Mouse (Mus musculus): ENCODE measurements around the gene Ttn.
"Not testable (repeated sequence)": the region's sequence is repeated elsewhere in the genome, so short reads cannot be mapped to it uniquely, and the experiment has no call there.

Ttn gene

DNA sequence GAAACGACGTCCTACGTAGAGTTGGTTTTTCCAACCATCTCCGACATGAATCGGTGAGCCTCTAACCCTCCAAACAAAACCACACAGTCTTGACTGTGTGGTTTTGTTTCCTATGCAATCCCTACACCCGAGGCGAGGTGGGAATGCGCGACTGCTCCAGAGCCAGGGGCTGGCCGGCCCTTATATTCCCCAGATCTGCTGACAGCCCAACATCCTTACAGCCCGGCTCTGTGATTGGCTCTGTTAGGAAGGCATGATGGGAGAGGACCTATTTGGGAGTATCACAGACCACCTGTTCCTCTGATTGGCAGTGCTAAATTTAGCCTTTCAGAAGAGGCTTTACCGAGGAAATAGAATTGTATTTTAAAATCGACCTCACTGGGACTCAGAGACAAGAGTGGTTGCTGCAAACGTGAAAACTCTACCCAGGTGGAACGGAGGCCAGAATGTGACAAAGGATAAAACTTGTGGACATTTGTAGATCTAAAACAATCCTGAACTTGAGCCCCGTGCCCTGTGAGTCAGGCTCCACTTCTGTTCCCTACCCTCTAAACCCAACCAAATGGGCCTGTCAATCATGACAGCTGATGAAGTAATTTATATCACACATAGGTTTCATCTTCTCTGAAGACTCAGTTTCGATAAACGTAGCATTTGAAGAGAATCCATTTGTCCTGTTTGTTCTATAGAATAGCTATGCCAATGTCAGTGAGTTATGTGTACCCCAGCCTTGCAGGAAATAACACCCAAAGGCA is at the start of gene Ttn:
TSS of gene Ttn (minus strand) at position 157 of the 755 bp plus-strand sequence.
- DNase-seq (ENCODE audit: low read depth, low spot score): no peak

DNA sequence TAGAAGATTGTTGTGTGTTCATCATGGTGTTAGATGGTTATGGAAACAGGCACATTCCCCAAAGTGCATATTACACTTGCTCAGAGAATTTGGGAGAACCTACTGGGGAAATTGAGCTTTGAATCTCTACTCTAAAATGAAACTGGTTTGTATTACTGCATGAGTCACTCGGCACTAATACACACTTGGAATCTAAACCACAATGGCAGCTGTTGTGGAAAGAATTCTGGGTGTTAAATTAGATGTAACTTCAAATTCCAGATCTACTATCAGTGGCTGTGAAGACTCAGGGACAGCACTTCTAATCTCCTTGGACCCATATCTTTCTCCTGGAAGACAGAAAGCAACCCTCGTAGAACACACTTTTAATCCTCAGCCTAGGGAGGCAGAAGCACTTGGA is 38.3 kb upstream of the Ttn start:
- DNase-seq (ENCODE audit: low read depth, low spot score): no peak

DNA sequence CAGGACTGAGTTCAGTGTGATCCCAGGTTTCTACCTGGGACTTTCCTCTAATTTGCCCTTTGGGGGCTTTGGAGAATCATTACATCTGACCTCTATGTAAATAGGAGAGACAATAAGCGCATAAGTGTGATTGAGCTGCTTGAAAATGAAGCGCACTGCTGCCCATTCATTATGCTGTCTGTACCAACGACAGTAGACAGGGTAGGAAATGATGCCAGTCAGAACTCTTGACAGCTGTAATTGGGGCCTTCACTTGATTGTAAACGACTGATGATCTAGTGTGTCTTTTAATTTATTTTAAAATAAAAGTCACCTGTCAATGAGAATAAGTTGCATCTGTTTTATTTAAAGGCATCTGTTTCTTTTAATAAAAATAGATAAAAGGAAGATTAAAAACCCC is 35.4 kb upstream of the Ttn start:
- no peak for DNase-seq (ENCODE audit: low read depth, low spot score)

DNA sequence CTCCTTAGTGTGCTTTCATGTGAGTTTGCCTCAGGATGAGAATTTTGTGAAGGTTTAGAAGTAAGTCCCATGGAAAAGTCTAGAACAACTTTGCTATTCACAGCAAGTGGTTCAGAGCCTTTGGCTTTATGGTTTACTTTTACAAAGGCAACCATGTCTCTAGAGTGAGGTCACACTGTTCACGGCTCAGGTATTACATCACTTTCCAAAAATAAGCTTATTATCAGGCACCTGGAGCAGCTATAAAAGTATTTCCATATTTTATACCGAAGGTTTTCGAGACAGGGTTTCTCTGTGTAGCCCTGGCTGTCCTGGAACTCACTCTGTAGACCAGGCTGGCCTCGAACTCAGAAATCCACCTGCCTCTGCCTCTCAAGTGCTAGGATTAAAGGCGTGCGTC is 31.1 kb upstream of the Ttn start:
- not testable (repeated sequence) for DNase-seq (ENCODE audit: low read depth, low spot score)

DNA sequence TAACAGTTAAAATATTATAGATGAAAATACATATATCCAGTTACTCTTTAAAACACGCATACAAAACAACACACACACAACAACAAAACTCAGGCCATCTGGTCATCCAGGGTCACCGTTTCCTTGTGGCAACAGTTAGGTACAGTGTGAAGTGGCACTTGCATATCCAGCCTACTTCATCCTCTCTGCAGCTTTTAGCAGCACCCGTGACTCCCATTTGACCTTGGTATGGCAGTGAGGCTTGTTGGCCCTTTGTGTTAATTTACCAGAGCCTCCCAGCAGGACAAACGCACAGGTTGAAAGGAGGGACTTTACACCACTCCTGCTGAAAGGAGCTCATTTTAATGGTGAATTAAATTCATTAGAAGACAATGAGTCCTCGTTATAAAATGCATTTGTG is 29.6 kb upstream of the Ttn start:
- DNase-seq (ENCODE audit: low read depth, low spot score): peak; percentile 57

DNA sequence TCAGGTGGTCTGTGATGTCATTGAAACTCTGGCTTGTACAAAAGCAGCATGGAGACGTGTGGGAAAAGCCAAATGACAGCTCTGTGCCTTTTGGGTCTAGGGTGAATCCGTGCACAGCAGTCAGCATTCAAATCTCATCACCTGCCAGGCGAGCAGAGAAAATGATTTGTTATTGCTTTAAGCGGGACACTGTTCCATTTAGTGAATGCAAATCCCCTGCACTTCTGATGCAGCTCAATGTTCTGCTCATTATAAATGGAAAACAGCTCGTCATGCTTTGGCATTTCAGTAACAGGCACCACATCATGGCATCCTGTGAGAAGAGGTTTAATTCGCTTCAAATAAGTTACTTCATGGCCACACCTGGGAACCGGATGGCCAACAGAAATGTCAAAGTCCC is 24.7 kb upstream of the Ttn start:
- no peak for DNase-seq (ENCODE audit: low read depth, low spot score)

DNA sequence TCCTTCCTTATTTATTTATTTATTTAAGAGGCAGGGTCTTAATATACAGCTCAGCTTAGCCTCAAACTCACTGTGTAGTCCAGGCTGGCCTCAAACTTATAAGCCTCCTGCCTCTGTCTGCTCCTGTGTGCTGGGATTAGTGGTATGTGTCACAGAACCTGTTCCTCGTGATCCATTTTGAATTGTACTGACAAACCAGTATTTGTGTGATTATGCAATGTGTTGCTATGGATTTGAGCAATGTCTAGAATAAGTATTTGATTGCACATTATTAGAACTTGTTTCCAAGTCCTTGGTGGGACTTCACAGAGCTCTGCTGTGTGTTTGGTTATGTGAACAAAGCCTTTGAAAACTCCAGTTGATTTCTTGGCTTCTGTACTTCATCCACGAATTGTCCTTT is 20.8 kb upstream of the Ttn start:
- DNase-seq (ENCODE audit: low read depth, low spot score): no peak

DNA sequence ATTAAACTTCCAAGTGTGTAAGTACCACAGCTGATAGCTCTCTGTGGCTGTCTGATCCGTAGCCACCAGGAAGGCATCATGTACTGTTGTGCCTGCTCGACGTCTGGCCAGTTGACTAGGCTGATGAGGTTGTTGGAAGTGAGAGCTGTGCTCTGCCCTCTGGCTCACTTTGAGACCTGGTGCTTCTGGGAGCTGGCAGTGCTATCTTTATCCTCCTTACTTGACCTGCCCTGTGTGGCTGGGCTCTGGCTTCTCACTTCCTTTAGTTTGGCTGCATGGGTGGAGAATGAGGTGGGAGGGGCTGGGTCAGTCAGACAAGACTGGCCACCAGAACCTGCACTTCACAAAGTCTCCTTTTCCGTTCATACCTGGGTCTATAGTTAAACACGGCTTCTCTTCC is 16.0 kb upstream of the Ttn start:
- no peak for DNase-seq (ENCODE audit: low read depth, low spot score)

DNA sequence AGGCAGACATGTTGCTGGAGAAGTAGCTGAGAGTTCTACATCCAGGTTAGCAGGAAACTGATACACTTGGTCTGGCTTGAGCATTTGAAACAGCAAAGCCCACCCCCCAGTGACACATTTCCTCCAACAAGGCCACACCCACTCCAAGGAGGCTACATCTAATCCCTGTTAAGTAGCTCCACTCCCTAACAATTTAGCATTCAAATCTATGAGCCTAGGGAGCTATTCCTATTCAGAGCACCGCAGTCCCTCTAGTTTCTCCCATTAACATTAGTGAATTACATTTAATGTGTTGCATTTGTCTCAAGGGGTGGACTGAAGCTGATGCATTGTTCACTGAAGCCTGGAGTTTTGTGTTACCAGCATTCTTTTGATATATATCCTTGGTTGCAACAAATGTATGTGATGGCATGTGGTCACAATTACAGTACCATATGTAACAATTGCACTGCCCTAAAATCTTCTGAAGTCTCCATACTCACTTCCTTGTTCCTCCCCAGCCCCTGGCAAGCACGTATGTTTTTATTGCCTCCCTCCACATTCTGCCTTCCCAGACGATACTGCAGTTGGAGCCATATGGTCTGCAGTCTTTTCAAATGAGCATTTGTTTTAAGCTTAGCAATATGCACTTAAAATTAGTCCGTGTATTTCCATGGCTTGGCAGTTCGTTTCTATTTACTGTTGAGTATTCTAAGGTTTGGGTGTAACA is 10.3 kb upstream of the Ttn start:
- DNase-seq (ENCODE audit: low read depth, low spot score): peak; percentile 43

DNA sequence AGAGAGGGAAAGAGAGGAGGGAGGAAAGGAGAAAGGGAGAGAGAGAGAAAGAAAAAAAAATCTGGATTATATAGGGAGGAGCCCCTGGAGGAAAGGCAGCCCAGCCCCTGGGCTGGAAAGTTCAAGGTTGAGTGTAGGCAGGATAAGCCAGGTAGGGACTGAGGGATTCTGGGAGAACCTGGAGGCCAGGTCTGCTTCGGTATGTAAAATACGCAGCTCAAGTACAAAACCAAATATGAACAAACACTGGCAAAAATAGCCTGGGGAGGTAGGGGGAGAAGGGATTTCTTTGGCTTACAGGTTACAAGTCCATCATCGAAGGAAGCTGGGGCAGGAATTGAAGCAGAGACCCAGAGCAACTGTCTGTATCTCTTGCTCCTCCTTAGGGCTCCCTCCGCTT is 5.0 kb upstream of the Ttn start:
- no peak for DNase-seq (ENCODE audit: low read depth, low spot score)

DNA sequence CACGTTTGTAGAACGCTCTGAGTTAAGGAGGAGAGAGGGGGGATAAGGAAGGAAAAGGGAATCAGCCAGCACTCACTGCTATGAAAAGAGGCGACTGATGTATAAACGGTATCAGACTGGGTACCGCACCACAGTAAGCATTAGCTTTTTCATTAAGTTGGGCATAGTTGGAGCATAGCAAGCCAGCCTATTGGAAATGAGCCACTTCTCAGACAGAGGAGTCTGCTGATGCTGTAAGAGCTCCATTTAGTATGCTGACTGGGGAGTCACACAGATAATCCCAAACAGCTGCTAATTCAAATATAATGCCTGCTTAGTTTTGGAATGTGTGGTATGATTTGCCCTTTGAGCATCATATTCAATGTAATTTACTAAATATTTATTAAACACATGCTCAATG is 2.0 kb upstream of the Ttn start:
- DNase-seq (ENCODE audit: low read depth, low spot score): no peak

DNA sequence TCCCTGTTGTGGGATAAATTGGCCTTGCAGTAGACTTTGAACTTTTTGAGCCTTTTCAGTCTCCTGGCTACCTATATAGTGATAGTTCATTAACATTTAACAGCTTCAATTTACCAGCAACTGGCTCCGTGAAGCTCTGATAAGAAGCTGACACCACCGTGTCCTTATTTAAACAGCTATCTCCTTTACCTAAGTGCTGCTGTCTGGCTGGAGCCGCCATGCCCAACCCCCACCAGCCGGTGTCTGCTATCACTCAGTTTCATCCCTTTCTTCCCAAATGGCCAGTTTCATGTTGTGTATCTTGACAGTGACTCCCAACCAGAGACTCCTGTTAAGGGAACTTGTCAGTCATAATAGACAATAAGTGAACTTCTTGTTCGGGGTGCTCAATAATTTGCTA is 1.3 kb upstream of the Ttn start:
- no peak for DNase-seq (ENCODE audit: low read depth, low spot score)

DNA sequence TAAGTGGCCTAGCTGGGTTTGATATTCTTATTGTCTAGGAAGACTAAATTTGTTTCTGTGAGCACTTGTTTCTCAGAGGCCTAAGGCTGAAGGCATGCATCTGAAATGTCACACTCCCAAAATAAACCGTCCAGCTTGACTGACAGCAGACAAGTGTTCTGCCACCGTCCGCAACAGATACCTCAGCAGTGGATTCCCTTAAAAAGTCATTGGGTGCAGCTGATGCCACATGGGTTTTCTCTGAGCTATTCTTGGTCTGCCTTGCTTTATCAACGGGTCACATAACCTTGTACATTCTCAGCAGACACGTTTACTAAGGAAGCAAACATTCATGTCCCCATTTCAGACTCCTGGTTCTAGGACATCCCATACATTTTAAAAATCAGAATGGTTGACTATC is 630 bp downstream of the Ttn start:
- DNase-seq (ENCODE audit: low read depth, low spot score): no peak

DNA sequence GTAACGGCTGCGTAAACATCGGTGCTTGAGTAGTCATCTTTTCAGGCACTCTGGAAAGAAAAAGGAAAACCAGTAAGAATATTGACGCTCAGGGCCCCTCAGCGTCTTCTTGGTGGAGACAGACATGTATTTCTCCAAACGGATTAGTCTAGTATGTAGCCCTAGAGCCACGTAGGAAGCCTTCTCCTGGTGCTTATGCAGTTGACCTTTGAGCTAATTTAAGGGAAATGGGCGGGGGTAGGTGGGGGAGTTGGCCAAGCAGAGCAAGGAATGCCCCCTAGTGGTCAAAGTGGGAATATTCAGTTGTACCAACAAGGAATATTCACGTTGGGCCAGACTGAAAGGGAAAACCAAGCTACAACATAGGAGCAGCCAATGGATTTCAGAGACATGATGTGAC is 2.2 kb downstream of the Ttn start:
- DNase-seq (ENCODE audit: low read depth, low spot score): peak; percentile 84

DNA sequence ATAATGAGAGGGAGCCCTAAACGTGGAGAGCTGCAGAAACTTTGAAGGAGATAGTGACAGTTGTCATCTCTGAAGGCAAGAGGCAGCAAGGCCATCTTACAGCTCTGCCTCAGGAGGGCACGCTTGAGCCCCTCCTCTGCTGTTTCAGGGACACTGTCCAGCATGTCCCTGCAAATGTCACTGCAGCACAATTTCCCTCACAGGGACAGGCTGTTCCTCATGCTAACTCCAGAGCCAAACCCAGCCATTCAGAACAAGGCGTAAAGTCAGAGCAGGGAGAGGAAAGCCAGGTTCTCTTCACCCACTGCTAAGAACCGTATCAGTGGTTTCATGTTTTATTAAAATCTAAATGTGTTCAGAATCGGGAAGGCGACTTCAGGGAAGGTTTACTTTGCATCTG is 4.7 kb downstream of the Ttn start:
- DNase-seq (ENCODE audit: low read depth, low spot score): no peak

DNA sequence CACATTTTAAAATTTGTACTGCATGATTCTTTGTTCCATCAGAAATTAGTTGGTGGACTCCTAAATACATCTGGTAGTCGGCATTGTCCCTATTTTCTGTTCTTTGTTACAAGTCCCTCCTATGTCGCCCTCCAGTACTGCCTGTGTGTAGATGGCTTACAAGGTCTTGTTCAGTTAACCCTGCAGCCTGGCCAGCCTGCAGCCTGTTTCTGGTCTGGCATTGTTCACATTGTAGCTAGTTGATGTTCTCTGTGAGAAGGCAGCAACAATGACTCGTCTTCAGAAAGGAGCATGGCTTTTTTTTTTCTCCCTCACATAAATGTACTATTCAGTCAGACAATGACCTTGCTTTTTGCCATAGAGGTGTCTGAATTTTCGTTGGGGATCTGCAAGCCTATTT is 10.3 kb downstream of the Ttn start:
- no peak for DNase-seq (ENCODE audit: low read depth, low spot score)

DNA sequence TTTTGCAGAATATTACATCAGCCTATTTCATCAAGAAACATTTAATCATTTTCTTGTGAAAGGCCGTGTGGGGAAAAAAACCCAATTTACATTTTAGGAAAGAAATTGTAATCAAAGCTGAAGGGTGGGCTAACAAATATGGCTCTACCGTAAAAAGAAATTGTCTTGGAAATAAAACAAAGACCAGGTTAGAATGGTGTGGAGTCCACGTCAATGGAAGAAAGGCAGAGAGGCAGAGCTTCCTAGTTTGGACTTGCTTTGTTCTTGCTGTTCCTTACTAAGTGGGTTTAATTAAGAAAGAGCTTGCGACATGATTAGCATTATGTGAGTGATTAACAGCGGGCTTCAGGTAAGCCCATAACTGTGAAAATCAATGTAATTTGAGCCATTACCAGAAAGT is 11.3 kb downstream of the Ttn start:
- DNase-seq (ENCODE audit: low read depth, low spot score): no peak

DNA sequence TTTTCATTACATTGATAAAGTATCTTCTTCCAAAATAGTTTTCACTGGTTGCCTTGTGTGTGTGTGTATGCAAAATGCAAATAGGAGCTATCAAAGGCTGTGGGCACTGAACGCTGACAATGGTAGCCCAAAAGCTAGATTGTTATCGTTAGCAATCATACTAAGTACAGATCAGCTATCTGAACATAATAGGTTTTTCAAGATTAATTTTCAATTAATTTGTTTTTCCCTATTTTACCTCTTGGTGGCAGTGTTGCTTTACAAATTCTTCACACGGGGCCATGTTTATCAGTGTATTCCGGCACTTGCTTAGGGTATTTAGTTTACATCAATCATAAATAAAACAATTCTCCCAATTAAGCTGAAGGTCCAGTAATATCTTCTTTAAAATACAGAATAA is 11.7 kb downstream of the Ttn start:
- peak; percentile 23 for DNase-seq (ENCODE audit: low read depth, low spot score)

DNA sequence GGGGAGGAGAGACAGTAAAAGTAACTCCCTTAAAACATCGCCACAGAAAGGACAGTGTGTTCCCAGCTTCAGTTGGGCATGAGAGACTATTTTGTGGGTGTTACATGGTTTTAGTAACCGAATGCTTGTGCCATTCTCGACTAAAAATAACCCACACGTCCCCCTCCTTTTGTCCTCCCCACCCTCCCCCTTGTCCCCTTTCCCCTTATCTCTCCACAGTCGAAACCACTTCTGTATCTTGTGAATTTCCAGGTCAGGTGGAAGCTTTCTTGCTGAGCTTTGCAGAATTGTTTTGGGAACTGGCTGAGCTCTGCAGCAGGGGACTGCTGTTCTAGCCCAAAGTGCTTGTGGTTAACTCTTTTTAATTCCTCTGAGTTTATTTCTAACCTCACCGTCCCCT is 12.1 kb downstream of the Ttn start:
- no peak for DNase-seq (ENCODE audit: low read depth, low spot score)

DNA sequence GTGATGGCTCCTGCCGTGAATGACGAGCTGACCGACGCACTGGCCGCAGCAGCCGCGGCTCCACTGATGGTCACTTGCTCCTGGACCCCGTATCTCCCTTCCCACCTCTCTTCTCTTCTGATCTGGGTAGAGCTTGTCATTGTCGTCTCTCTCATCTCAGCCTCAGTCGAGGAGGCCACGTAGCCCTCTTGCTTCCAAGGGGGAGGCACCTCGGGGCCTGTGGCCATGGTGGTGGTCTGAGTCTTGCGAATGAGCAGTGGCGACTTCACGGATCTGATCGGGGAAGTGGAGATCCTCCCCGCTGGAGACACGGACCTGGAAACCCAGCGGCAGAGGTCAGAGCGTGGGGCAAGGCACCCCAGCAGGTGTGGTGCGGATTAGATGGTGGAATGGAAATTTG is 12.7 kb downstream of the Ttn start:
- DNase-seq (ENCODE audit: low read depth, low spot score): no peak

DNA sequence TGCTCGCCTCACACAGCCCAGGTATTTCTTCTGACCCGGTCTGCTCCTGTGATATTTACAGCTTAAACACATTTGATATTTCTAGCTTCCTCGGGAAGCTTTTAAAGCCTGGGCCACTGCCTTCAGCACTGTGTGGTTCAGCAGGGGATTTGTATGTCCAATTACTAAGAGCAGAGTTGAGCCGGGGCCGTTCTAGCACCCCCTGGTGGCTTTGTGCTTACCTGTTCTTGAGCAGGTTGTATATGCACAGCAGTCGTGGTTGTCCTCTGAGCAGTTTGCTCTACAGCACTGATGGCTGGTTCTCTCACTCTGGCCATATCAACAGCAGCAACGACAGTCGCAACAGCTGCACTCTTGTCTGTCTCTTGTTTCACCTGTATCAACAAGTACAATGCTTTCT is 13.4 kb downstream of the Ttn start:
- DNase-seq (ENCODE audit: low read depth, low spot score): peak; percentile 84

DNA sequence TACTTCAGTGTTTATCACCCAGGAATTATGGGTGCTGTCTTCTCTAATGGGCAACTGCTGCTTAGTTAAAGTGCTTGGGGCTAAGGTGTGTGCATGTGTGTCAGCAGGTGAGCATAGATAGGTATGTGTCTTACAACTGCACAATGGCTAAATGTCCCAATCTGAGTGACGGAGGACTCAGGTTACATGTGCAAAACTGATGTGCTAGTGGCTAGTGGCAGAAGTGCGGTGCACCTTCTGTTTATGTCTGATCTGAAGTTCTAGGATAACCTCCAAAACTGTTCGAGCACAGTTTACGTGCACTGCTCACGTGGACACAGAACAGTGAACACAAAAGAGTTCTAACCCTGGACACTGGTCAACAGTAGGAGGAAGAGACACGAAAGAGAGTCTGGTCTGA is 15.8 kb downstream of the Ttn start:
- DNase-seq (ENCODE audit: low read depth, low spot score): no peak

DNA sequence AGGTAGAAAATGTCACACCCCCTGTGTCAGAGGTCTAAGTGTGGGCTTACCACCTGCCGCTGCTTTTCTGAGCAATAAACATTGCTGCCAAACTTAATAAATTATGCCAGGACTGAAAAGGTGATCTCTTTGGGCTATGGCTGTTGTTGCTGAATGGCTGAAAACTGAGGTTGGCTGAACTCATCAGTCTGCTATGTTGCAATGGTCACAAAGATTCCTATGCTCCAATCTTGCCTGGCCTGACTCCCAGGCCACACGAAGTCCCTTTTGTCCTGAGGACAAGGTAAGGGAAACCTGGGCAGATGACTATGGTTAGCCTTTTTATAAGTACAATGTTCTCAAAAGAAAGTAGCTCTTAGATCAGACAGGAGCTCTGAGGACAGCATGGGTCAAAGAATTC is 16.3 kb downstream of the Ttn start:
- DNase-seq (ENCODE audit: low read depth, low spot score): no peak

DNA sequence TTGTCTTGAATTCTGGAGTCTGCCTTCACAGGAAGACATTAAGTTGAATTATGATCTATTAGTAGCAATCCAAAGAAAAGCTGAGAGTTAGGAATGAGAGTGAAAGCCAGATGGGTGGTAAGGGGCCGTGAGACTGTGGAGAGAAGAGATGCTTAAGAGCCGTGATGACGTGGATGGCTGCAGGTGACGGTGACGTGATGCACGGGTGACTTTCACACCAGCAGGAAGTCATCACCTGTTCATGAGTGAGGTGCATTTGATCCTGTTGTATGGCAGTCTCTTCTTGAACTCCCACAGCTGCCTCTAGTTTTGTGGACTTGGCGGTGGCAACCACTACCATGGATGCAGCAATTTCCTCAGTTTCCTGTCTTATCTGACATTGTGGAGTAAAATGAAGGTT is 16.8 kb downstream of the Ttn start:
- no peak for DNase-seq (ENCODE audit: low read depth, low spot score)

Measured in R1 (cell line).